Mouse (Mus musculus) cerebellum, postnatal 36 days (tissue): Measurements from ENCODE around the gene 1700001C02Rik.
A peak's percentile ranks its signal among the peaks of the same experiment; 100 is the strongest.

ENCODE experiments used
- DNase-seq, 2 experiments: peaks; one replicate each; pipeline ENCODE4 v3.0.0; 2021 to 2022; ENCODE audit warnings: mixed read lengths in 2 of 2

The 1700001C02Rik gene

GRCm38 (mm10) chr5:30495288-30495687 lies 29.4 kb downstream of the 1700001C02Rik start:
- DNase-seq = no peak

GRCm38 (mm10) chr5:30496821-30497220 lies 31.0 kb downstream of the 1700001C02Rik start:
- no peak for DNase-seq

- no peak for DNase-seq
Measured at GRCm38 (mm10) chr5:30497299-30497698, 31.5 kb downstream of the 1700001C02Rik start.

- DNase-seq = no peak
Measured at GRCm38 (mm10) chr5:30513111-30513510, 47.3 kb downstream of the 1700001C02Rik start.

GRCm38 (mm10) chr5:30516376-30516775 lies 50.5 kb downstream of the 1700001C02Rik start:
- DNase-seq = peak; percentile 73 to 82

GRCm38 (mm10) chr5:30518108-30518507 lies 52.3 kb downstream of the 1700001C02Rik start:
- no peak for DNase-seq

GRCm38 (mm10) chr5:30518547-30518946 lies 52.7 kb downstream of the 1700001C02Rik start:
- DNase-seq = no peak

GRCm38 (mm10) chr5:30519494-30519893 lies 53.6 kb downstream of the 1700001C02Rik start:
- DNase-seq = no peak

GRCm38 (mm10) chr5:30520214-30520732 lies 54.4 kb downstream of the 1700001C02Rik start:
- DNase-seq = peak in 1 of 2 experiments; percentile 18

- DNase-seq = no peak
Measured at GRCm38 (mm10) chr5:30522406-30522805, 56.6 kb downstream of the 1700001C02Rik start.

- no peak for DNase-seq
Measured at GRCm38 (mm10) chr5:30523131-30523530, 57.3 kb downstream of the 1700001C02Rik start.

- no peak for DNase-seq
Measured at GRCm38 (mm10) chr5:30524213-30524612, 58.4 kb downstream of the 1700001C02Rik start.

GRCm38 (mm10) chr5:30525920-30526836 lies 60.3 kb downstream of the 1700001C02Rik start:
- no peak for DNase-seq

GRCm38 (mm10) chr5:30527129-30527528 lies 61.3 kb downstream of the 1700001C02Rik start:
- DNase-seq = no peak

- DNase-seq = no peak
Measured at GRCm38 (mm10) chr5:30528906-30529305, 63.1 kb downstream of the 1700001C02Rik start.
